Mouse (Mus musculus) lung, postnatal 0 days (tissue): ENCODE measurements at regions not wholly inside any gene's neighbourhood (a gene's known extent, or its start where the extent isn't known, plus 50 kb on each side); places are given as distances from the start of the nearest gene placed in this dataset.

ENCODE experiments used
- CTCF ChIP-seq: IDR thresholded peaks from 2 replicates; pipeline ENCODE4 v1.5.1; 2016; ENCODE audit warnings: antibody characterized with exemption, mild to moderate bottlenecking
- EP300 ChIP-seq: IDR thresholded peaks from 2 replicates; pipeline ENCODE4 v1.6.1; 2016; ENCODE audit warnings: antibody characterized with exemption, mild to moderate bottlenecking, control low read depth

- TF ChIP-seq CTCF (no peak), EP300 (no peak)
Measured at GRCm38 (mm10) chr3:8265783-8266182, 1344.1 kb downstream of the Zfp704 start.
